Mouse (Mus musculus) spleen, adult 2 months (tissue): ENCODE data around the gene Tnk2.

Source experiments
- CTCF ChIP-seq: fragments of 200-500 bp; IDR thresholded peaks from 2 replicates; pipeline ENCODE4 v1.5.1; 2011; ENCODE audit warnings: mild to moderate bottlenecking, inconsistent platforms; ENCODE audit not compliant: insufficient read depth, insufficient read length, insufficient replicate concordance; ENCODE audit errors: extremely low read depth
- POLR2A ChIP-seq: fragments of 200-500 bp; IDR thresholded peaks from 2 replicates; pipeline ENCODE4 v1.6.1; 2011; ENCODE audit warnings: low read depth, low read length, inconsistent platforms

DNA sequence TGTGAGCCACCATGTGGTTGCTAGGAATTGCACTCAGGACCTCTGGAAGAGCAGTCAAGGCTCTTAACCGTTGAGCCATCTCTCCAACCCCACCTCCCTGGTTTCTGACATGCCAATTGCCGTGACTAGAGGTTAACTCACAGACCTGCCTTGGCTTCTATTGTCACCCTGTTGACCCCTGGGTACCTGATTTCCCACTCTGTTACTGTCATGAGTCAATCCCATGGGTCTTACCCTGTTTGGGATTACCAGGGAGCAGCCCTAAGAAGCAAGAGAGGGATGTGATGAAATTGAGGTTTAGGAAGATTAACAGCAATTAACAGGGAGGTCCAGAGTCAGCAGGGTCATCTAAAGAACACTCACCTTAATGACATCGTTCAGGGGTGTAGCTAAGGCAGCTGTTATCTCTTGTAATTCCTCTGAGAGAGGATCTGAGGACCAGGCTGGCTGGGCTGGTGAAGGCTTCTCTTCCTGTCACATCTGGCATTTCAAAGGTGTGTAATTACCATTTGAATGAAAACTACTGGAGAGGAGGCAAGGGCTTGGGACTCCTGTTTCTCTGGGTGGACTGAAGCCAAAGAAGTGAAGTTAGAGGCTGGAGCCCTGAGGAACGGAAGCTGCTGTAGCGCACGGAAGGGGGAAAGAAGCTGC, 6.7 kb upstream of the Tnk2 start:
- no peak for TF ChIP-seq POLR2A
- TF ChIP-seq CTCF = no peak
